Mouse (Mus musculus) CH12.LX (cell line): ENCODE results near the gene Dpysl5. TPM values are rescaled to one million over a fixed set of nuclear protein-coding genes. Genes with fewer than 3 reads are reported as not detected.

Experiments
- DNase-seq: peaks from one replicate; pipeline ENCODE4 v3.0.0-alpha.2; 2013; ENCODE audit errors: extremely low read depth
- H3K27ac ChIP-seq: 2 replicates; pipeline ENCODE4 v1.5.1; 2012; ENCODE audit warnings: low read depth, mild to moderate bottlenecking, control low read depth, moderate library complexity; ENCODE audit not compliant: insufficient read depth
- H3K27me3 ChIP-seq: replicated peaks from 2 replicates; pipeline ENCODE3; 2012; ENCODE audit warnings: inconsistent platforms
- H3K36me3 ChIP-seq, 2 experiments: replicated peaks in 1 of 2; 2 replicates each; pipeline versions ENCODE3 to v1.6.1; 2012; ENCODE audit warnings: inconsistent platforms in 1 of 2, low read length in 1 of 2, mild to moderate bottlenecking in 1 of 2, mixed read lengths in 1 of 2, moderate library complexity in 1 of 2; ENCODE audit not compliant: control insufficient read depth in 1 of 2, insufficient read depth in 1 of 2
- H3K4me1 ChIP-seq, 2 experiments: 2 replicates each; pipeline ENCODE4 v1.6.1; 2012; ENCODE audit warnings: inconsistent platforms in 1 of 2, moderate library complexity in 1 of 2; ENCODE audit not compliant: insufficient read depth in 2 of 2, control insufficient read depth in 1 of 2
- H3K4me2 ChIP-seq: 2 replicates; pipeline ENCODE4 v1.6.1; 2012; ENCODE audit warnings: low read depth, mild to moderate bottlenecking, control low read depth; ENCODE audit not compliant: poor library complexity, insufficient read depth, severe bottlenecking
- H3K4me3 ChIP-seq, 3 experiments: fragments of 150-350 bp in 1 of 3; sonication (generic) in 1 of 3; replicated peaks in 1 of 3; 2 replicates each; pipeline versions ENCODE3 to v1.5.1; 2011 to 2012; ENCODE audit warnings: low read depth in 2 of 3, low read length in 2 of 3, mild to moderate bottlenecking in 2 of 3, moderate library complexity in 2 of 3, control low read depth in 1 of 3, improper control_type of control experiment in 1 of 3, inconsistent platforms in 1 of 3, mixed read lengths in 1 of 3; ENCODE audit not compliant: poor library complexity in 1 of 3
- H3K79me2 ChIP-seq: replicated peaks from 2 replicates; pipeline ENCODE4 v1.6.1; 2012; ENCODE audit warnings: mild to moderate bottlenecking, moderate library complexity; ENCODE audit not compliant: control insufficient read depth, poor library complexity, insufficient read depth, severe bottlenecking; ENCODE audit errors: extremely low read depth
- H3K9ac ChIP-seq: 2 replicates; pipeline ENCODE4 v1.6.1; 2012; ENCODE audit warnings: low read depth, mild to moderate bottlenecking, control low read depth, moderate library complexity; ENCODE audit not compliant: insufficient read depth
- H3K9me3 ChIP-seq: replicated peaks from 2 replicates; pipeline ENCODE3; 2012; ENCODE audit warnings: low read length, inconsistent platforms, mixed read lengths
- BHLHE40 ChIP-seq: IDR thresholded peaks from 2 replicates; pipeline ENCODE4 v1.6.1; 2011; ENCODE audit warnings: mild to moderate bottlenecking, low read depth, low read length, improper control_type of control experiment
- CTCF ChIP-seq, 2 experiments: IDR thresholded peaks in 1 of 2; conservative IDR thresholded peaks in 1 of 2; 2 replicates each; pipeline ENCODE4 v1.5.1; 2011 to 2012; ENCODE audit warnings: low read depth in 2 of 2, low read length in 2 of 2, improper control_type of control experiment in 1 of 2, inconsistent platforms in 1 of 2, mild to moderate bottlenecking in 1 of 2, moderate library complexity in 1 of 2
- E2F4 ChIP-seq: IDR thresholded peaks from 2 replicates; pipeline ENCODE4 v1.6.1; 2011; ENCODE audit warnings: low read depth, low read length, improper control_type of control experiment; ENCODE audit not compliant: insufficient replicate concordance
- ELF1 ChIP-seq: IDR thresholded peaks from 2 replicates; pipeline ENCODE4 v1.6.1; 2014; ENCODE audit warnings: low read depth, mild to moderate bottlenecking, inconsistent platforms, low read length, improper control_type of control experiment
- EP300 ChIP-seq: IDR thresholded peaks from 2 replicates; pipeline ENCODE4 v1.6.1; 2011; ENCODE audit warnings: low read length, improper control_type of control experiment
- GABPA ChIP-seq: IDR thresholded peaks from 2 replicates; pipeline ENCODE4 v1.6.1; 2012; ENCODE audit warnings: low read depth, low read length, improper control_type of control experiment, inconsistent platforms; ENCODE audit not compliant: insufficient replicate concordance
- HCFC1 ChIP-seq: IDR thresholded peaks from 2 replicates; pipeline ENCODE4 v1.6.1; 2012; ENCODE audit warnings: low read depth, mild to moderate bottlenecking, inconsistent platforms, low read length, improper control_type of control experiment
- IRF4 ChIP-seq: IDR thresholded peaks from 2 replicates; pipeline ENCODE4 v1.6.1; 2014; ENCODE audit warnings: low read depth, mild to moderate bottlenecking, inconsistent platforms, low read length, improper control_type of control experiment
- MAZ ChIP-seq: IDR thresholded peaks from 2 replicates; pipeline ENCODE4 v1.6.1; 2012; ENCODE audit warnings: low read depth, mild to moderate bottlenecking, inconsistent platforms, low read length, improper control_type of control experiment, moderate library complexity
- MEF2A ChIP-seq: IDR thresholded peaks from 2 replicates; pipeline ENCODE4 v1.6.1; 2014; ENCODE audit warnings: low read depth, mild to moderate bottlenecking, inconsistent platforms, low read length, improper control_type of control experiment, borderline replicate concordance
- MXI1 ChIP-seq: IDR thresholded peaks from 2 replicates; pipeline ENCODE4 v1.6.1; 2011; ENCODE audit warnings: mild to moderate bottlenecking, low read depth, low read length, improper control_type of control experiment
- PAX5 ChIP-seq: IDR thresholded peaks from 2 replicates; pipeline ENCODE4 v1.6.1; 2012; ENCODE audit warnings: low read length, inconsistent platforms, mixed read lengths
- POLR2A ChIP-seq: IDR thresholded peaks from 2 replicates; pipeline ENCODE4 v1.6.1; 2011; ENCODE audit warnings: low read depth, mild to moderate bottlenecking, improper control_type of control experiment, low read length
- POLR2AphosphoS2 ChIP-seq: IDR thresholded peaks from 2 replicates; pipeline ENCODE4 v1.6.1; 2011; ENCODE audit warnings: low read depth, low read length, improper control_type of control experiment
- UBTF ChIP-seq: IDR thresholded peaks from 2 replicates; pipeline ENCODE4 v1.6.1; 2012; ENCODE audit warnings: low read depth, mild to moderate bottlenecking, inconsistent platforms, low read length, improper control_type of control experiment, moderate library complexity
- USF1 ChIP-seq: IDR thresholded peaks from 2 replicates; pipeline ENCODE4 v1.6.1; 2014; ENCODE audit warnings: low read depth, mild to moderate bottlenecking, inconsistent platforms, low read length, improper control_type of control experiment
- USF2 ChIP-seq: conservative IDR thresholded peaks from 2 replicates; pipeline ENCODE4 v1.6.1; 2011; ENCODE audit warnings: low read depth, low read length, improper control_type of control experiment
- dilution Hi-C: fragments of 300-500 bp; cut with MboI; formaldehyde crosslinking; loops from 2 replicates; pipeline ENCODE4 v1.14.3; 2020; ENCODE audit warnings: low sequenced_read_pairs; ENCODE audit not compliant: extremely low pct_unique_long_range_greater_than_20kb, extremely low pct_ligation_motif_present
- in situ Hi-C: fragments of 300-500 bp; cut with MboI; formaldehyde crosslinking; loops from 3 replicates; pipeline ENCODE4 v1.14.3; 2019; ENCODE audit warnings: low sequenced_read_pairs, low pct_ligation_motif_present, low pct_unique_long_range_greater_than_20kb, mixed read lengths
- polyA plus RNA-seq: library from polyadenylated mRNA; unstranded; fragments of >175 nt; gene quantifications from 2 replicates; pipeline ENCODE4 v1.2.1, GENCODE M21; 2012; ENCODE audit warnings: low read depth; ENCODE audit not compliant: insufficient read length
- total RNA-seq, 2 experiments: library from RNA; depleted of rRNA; stranded (reverse); fragments of 300-350 nt in 1 of 2; fragments of >200 nt in 1 of 2; gene quantifications; 2 replicates each; pipeline ENCODE4 v1.2.3; 2012 to 2014

Gene Dpysl5
- total and polyA plus RNA-seq, 3 experiments: 0.21 TPM; not detected in 2

DNA sequence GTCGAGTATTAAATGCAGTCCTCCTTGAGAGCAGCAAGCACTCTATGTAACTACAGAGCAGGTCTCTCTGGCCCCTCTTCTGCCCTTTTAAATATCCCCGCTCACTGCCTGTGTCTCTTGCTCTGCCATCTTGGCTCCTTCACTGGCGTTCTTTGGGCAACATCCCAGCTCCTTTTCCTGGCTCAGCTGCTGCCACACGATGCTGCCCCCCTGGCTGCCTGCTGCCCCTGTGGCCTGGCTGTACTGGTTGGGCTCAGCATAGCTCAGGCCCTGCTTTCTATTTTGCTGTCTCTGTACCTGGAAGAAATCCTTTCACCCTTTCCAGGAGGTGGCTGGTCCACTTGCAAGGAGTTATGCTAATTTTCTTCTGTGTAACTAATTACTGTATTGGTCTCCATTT, 41.8 kb downstream of the Dpysl5 start:
- dilution Hi-C loops (no loop called here), in situ Hi-C loops (no loop called here)
- H3K4me3 ChIP-seq: no peak overlapping the region
- H3K27ac ChIP-seq: no peak overlapping the region
- no peak for TF ChIP-seq MEF2A
- no peak for TF ChIP-seq MAZ
- TF ChIP-seq EP300: no peak
- TF ChIP-seq MXI1: no peak
- TF ChIP-seq USF1: no peak
- TF ChIP-seq PAX5: no peak
- no peak for TF ChIP-seq IRF4
- TF ChIP-seq CTCF (conservative IDR thresholded peaks at IDR 0.05 in 1 of 2, IDR thresholded peaks at IDR 0.05 in 1 of 2; ENCODE audit: low read depth in 2 of 2, low read length in 2 of 2): no peak
- no peak for TF ChIP-seq GABPA
- no peak for TF ChIP-seq HCFC1
- no peak for TF ChIP-seq BHLHE40
- TF ChIP-seq ELF1: no peak
- TF ChIP-seq E2F4: no peak
- TF ChIP-seq UBTF: no peak
- 0 out of 4 replicates have a peak, but pooled peaks cover 0 to 4% of the 10 kb centered on the region in 2 experiments for H3K4me1 ChIP-seq
- no peaks in the 10 kb centered on the region for H3K79me2 ChIP-seq
- no peaks in the 10 kb centered on the region for H3K36me3 ChIP-seq
- H3K27me3 ChIP-seq: peaks cover 48% of the 10 kb centered on the region
- no peaks in the 10 kb centered on the region for H3K9me3 ChIP-seq
- DNase-seq: no peak
- no peak overlapping the region for H3K4me2 ChIP-seq
- H3K9ac ChIP-seq: no peak overlapping the region

DNA sequence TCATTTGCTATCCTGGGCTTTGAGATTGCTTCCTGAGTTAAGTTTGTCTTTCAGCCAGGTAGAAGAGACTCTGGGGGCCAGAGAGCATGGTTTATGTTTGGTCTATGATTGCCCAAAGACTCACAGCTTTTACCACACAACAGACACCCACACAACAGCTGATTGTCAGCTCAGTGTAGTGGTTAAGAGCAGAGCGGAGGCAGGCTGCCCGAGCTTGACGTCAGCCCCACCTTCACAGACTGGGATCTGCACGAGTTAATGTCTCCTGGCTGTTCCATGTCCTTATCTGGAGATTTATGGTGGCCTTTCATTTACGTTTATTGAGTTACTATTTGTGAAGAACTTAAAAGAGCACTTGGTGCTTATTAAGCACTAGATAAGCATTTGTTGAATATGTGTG, 43.9 kb downstream of the Dpysl5 start:
- no peaks in the 10 kb centered on the region for H3K79me2 ChIP-seq
- no peak overlapping the region for H3K4me3 ChIP-seq
- H3K4me2 ChIP-seq: no peak overlapping the region
- no peaks in the 10 kb centered on the region for H3K36me3 ChIP-seq
- no peaks in the 10 kb centered on the region for H3K4me1 ChIP-seq
- dilution Hi-C loops: no loop called here
- in situ Hi-C loops: no loop called here
- TF ChIP-seq EP300: no peak
- no peak for TF ChIP-seq PAX5
- no peak for TF ChIP-seq POLR2AphosphoS2
- TF ChIP-seq UBTF: no peak
- TF ChIP-seq POLR2A: no peak
- no peak for TF ChIP-seq USF2
- no peak overlapping the region for H3K9ac ChIP-seq
- DNase-seq: no peak
- H3K27me3 ChIP-seq: peaks cover 43% of the 10 kb centered on the region
- H3K27ac ChIP-seq: no peak overlapping the region
- H3K9me3 ChIP-seq: no peaks in the 10 kb centered on the region
